Mouse (Mus musculus): Measurements from ENCODE around the gene Mmp7. TPM values are rescaled to one million over a fixed set of nuclear protein-coding genes. Genes with fewer than 3 reads are reported as not detected.

The Mmp7 gene
- total RNA-seq, 4 experiments from 2014 or later = not detected

- no peak for DNase-seq
These were observed 57.0 kb downstream of the Mmp7 start for GRCm38 (mm10) chr9:7748881-7749280.

Other genes with a start within 250 kb of the Mmp7 start
- under 1 TPM in 2 of 4 experiments, not detected in 2; 0.14 to 0.27 TPM for gene Mmp3, start 246.3 kb upstream of the Mmp7 start, total RNA-seq (2022)
- not detected for gene Mmp10, start 189.7 kb upstream of the Mmp7 start, total RNA-seq (2022)
- gene Mmp8, start 133.6 kb upstream of the Mmp7 start, total RNA-seq (2022) = under 1 TPM in 3 of 4 experiments, not detected in 1; 0.11 to 0.29 (median 0.28) TPM
- 1 to 10 TPM in 2 of 4 experiments, under 1 TPM in 2; 0.32 to 7.6 (median 3.3) TPM for gene Mmp27, start 120.7 kb upstream of the Mmp7 start, total RNA-seq (2022)
- gene Mmp20, start 63.9 kb upstream of the Mmp7 start, total RNA-seq (2022) = not detected
- gene Tmem123, start 72.0 kb downstream of the Mmp7 start, total RNA-seq (2022) = 100 to 1,000 TPM; 175 to 208 (median 193) TPM
- gene Birc2, start 145.0 kb downstream of the Mmp7 start, total RNA-seq (2022) = 10 to 100 TPM; 62.9 to 77.8 (median 70.3) TPM
- 10 to 100 TPM; 22.2 to 35.6 (median 30.6) TPM for gene Birc3, start 181.1 kb downstream of the Mmp7 start, total RNA-seq (2022)